Mouse (Mus musculus) heart, embryonic 16.5 days (tissue): Measurements from ENCODE around the gene Nrip1. TPM values are rescaled to one million over a fixed set of nuclear protein-coding genes. Genes with fewer than 3 reads are reported as not detected.

Experiments
- ATAC-seq: fragments of 200-750 bp; cut with Nextera tagmentation; replicated peaks from 2 replicates; pipeline ENCODE4 v1.8.0; 2017; ENCODE audit warnings: moderate number of reproducible peaks; ENCODE audit not compliant: insufficient read depth, low FRiP score; ENCODE audit errors: extremely low read depth
- H3K27ac ChIP-seq: fragments of 300-500 bp; sonication (generic); 2 replicates; pipeline ENCODE4 v1.5.1; 2014; ENCODE audit warnings: mild to moderate bottlenecking, low read length, control low read depth, moderate library complexity
- H3K27me3 ChIP-seq: fragments of 300-500 bp; sonication (generic); 2 replicates; pipeline ENCODE4 v1.6.1; 2014; ENCODE audit warnings: low read length, mixed read lengths; ENCODE audit not compliant: control insufficient read depth, insufficient read depth
- H3K36me3 ChIP-seq: fragments of 300-500 bp; sonication (generic); 2 replicates; pipeline ENCODE4 v1.6.1; 2014; ENCODE audit not compliant: control insufficient read depth, insufficient read depth
- H3K4me1 ChIP-seq: fragments of 300-500 bp; sonication (generic); 2 replicates; pipeline ENCODE4 v1.6.1; 2014; ENCODE audit warnings: low read length, mixed read lengths; ENCODE audit not compliant: control insufficient read depth, insufficient read depth
- H3K4me2 ChIP-seq: fragments of 300-500 bp; sonication (generic); 2 replicates; pipeline ENCODE4 v1.6.1; 2014; ENCODE audit warnings: low read depth, mild to moderate bottlenecking, control low read depth, low read length
- H3K4me3 ChIP-seq: fragments of 300-500 bp; sonication (generic); 2 replicates; pipeline ENCODE4 v1.5.1; 2014; ENCODE audit warnings: mild to moderate bottlenecking, control low read depth, low read length
- H3K9ac ChIP-seq: fragments of 300-500 bp; sonication (generic); 2 replicates; pipeline ENCODE4 v1.6.1; 2014; ENCODE audit warnings: low read length, control low read depth
- H3K9me3 ChIP-seq: fragments of 300-500 bp; sonication (generic); replicated peaks from 2 replicates; pipeline ENCODE4 v1.6.1; 2016; ENCODE audit warnings: low read length; ENCODE audit not compliant: control insufficient read depth
- WGBS: fragments of 180-500 bp; shearing (Covaris S2); extraction: QIAGEN DNeasy Blood & Tissue Kit; methylation state at CpG from one replicate; pipeline ENCODE4 v1.1.7; 2014; 5-methylcytosine and 5-hydroxymethylcytosine counted together
- polyA plus RNA-seq: library from polyadenylated mRNA; unstranded; fragments of >200 nt; fragmentation: Nextera tagmentation; extraction: Ambion mirVana; gene quantifications from 2 replicates; pipeline ENCODE4 v1.2.1, GENCODE M21; 2015

Gene Nrip1
- polyA plus RNA-seq, 1 experiment from 2014 or later, result 23.1 TPM

DNA sequence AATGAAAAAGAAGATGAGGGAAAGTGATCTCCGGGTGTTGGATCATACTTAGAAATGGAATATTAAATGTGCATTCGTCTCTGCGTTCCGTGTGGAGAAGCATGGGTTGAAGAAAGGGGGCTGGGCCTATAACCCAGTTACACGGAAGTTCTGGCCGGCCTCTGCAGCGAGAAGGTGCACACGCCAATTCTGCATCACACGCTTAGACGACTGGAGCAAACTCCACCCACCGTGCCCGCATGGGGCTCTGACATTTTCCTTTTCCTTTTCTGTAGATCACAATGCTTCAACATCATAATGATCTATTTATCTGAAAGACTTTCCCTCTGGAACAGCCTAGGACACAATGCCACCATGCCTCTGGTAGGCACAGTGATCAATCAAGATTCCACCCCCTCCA is 16.5 kb downstream of the Nrip1 start:
- no peak overlapping the region for H3K4me2 ChIP-seq
- 91% methylated on average over 12 of the region's 12 CpGs for WGBS
- H3K36me3 ChIP-seq, result peaks cover under 1% of the 10 kb centered on the region; the same call in 1 of the 2 replicates
- ATAC-seq, result no peak
- H3K9me3 ChIP-seq, result no peaks in the 10 kb centered on the region
- H3K4me1 ChIP-seq, result peaks cover 12% of the 10 kb centered on the region
- H3K27ac ChIP-seq, result no peak overlapping the region
- H3K9ac ChIP-seq, result no peak overlapping the region
- no peaks in the 10 kb centered on the region for H3K27me3 ChIP-seq
- H3K4me3 ChIP-seq, result no peak overlapping the region

DNA sequence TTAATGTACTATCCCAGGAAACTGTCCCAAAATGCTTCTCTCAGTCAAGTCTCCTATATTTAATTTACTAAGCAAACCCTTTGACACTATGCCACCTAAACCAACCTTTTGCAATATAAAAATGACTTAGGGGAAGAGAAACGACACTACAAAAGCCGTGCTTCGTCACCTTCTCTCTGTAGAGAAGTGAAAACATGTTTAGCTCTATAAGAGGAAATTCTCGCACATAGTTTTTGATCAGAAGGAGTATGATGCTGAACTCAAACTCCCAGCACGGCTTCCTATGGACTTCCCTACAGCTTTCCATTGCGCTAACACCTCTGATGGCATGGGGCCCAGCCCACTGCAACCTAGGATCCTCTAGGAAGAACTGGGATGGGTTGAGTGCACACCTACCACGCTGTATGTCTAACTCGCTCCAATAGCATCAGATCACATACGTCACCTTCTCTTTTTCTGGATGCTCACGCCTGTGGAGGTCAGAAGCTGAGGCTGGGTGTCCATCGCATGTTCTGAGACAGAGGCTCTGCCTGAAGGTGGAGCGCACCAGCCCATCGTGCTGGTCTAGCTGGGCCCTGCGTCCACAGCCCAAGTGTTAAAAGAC is 17.6 kb downstream of the Nrip1 start:
- Histone ChIP-seq H3K9ac (no peak overlapping the region), H3K4me1 (peaks cover 12% of the 10 kb centered on the region), H3K9me3 (no peaks in the 10 kb centered on the region), H3K4me3 (no peak overlapping the region), H3K4me2 (no peak overlapping the region), H3K27me3 (no peaks in the 10 kb centered on the region), H3K27ac (no peak overlapping the region), H3K36me3 (peaks cover 6% of the 10 kb centered on the region; the same call in 1 of the 2 replicates)
- no peak for ATAC-seq
- WGBS, result 91% methylated on average over 14 of the region's 14 CpGs

DNA sequence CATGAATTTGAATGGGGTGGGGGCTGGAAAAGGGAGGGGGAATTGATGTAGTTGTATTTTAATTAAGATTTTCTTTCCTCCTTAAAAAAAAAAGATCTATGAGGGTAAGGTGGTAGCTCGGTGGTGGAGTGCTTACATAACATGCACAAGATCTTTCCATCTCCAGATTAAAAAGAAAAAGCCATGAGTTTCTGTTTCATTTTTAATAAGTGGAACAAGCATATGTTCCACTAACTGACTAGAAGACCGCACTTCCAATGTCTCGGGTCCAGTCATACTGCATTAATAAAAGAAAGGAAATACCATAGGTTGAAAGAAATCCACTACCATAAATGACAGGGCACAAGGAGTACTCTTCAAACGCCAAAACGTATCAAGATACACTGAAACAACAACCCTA is 18.4 kb downstream of the Nrip1 start:
- H3K4me1 ChIP-seq, result peaks cover 12% of the 10 kb centered on the region
- H3K36me3 ChIP-seq, result peaks cover 6% of the 10 kb centered on the region; the same call in 1 of the 2 replicates
- WGBS, result 77% methylated on average over 5 of the region's 5 CpGs
- H3K4me3 ChIP-seq, result no peak overlapping the region
- H3K4me2 ChIP-seq, result no peak overlapping the region
- no peak for ATAC-seq
- H3K9ac ChIP-seq, result no peak overlapping the region
- no peaks in the 10 kb centered on the region for H3K9me3 ChIP-seq
- H3K27ac ChIP-seq, result no peak overlapping the region
- H3K27me3 ChIP-seq, result no peaks in the 10 kb centered on the region

DNA sequence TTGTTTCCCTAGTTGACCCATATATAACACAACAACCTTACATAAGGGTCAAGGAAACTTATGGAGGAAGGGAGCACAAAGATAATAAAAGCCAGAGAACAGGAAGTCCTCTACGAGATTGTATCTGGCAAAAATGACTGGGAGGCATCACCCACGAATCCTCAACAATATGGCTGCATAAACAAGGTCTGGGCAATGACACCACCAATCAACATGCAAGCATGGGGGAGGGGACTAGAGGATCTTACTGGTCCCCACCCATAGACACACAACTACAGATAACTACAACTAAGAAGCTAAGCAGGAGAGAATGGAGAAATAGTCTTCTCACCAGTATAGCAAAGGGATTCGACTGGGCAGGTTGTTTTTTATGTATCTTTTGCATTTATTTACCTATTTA is 18.8 kb downstream of the Nrip1 start:
- WGBS, result 53% methylated on average over 3 of the region's 3 CpGs
- H3K27ac ChIP-seq, result no peak overlapping the region
- ATAC-seq, result no peak
- no peaks in the 10 kb centered on the region for H3K9me3 ChIP-seq
- H3K4me2 ChIP-seq, result no peak overlapping the region
- peaks cover 6% of the 10 kb centered on the region; the same call in 1 of the 2 replicates for H3K36me3 ChIP-seq
- peaks cover 12% of the 10 kb centered on the region for H3K4me1 ChIP-seq
- no peak overlapping the region for H3K4me3 ChIP-seq
- no peaks in the 10 kb centered on the region for H3K27me3 ChIP-seq
- H3K9ac ChIP-seq, result no peak overlapping the region

DNA sequence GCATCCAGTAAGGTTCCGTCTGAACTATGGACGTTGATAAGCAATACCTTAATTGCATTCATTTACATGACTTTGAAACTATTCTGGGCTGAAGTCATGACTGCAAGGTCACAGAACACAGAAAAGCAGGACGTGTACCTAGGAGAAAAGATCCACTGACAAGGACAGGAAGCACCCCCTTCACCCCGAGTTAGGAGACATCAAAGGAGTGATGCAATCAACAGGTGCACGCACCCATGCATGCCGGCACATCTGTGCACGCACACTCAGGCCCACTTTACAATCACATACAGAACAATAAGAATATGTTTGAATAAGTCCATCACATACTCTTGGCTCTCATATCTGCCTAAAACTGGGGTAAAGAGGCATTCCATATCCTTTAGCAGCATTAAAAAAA is 19.3 kb downstream of the Nrip1 start:
- Histone ChIP-seq H3K27me3 (no peaks in the 10 kb centered on the region), H3K9me3 (no peaks in the 10 kb centered on the region), H3K9ac (no peak overlapping the region), H3K4me3 (no peak overlapping the region), H3K27ac (no peak overlapping the region), H3K4me1 (peaks cover 12% of the 10 kb centered on the region), H3K36me3 (peaks cover 9% of the 10 kb centered on the region), H3K4me2 (no peak overlapping the region)
- WGBS, result 53% methylated on average over 7 of the region's 7 CpGs
- peak; percentile 52; the same call in 1 of the 2 replicates for ATAC-seq

DNA sequence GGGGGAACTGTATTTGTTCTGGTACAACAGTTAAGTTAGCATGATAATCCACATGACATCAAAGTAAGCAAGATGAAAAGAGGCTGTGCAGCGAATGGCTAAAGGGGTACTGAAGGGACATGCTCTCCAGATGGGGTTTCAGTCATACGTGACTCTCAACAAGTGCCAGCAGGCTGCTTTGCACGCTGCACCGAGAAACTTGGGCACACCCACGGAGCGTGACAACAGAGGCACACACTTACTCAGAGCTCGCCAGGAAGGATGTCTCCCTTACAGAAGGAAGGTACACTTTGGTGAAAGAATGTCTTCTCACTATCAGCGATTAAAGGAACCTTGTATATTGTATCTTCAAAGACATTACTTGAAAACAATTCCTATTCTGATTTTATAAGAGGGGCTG is 22.7 kb downstream of the Nrip1 start:
- Histone ChIP-seq H3K4me1 (peaks cover 12% of the 10 kb centered on the region), H3K4me2 (no peak overlapping the region), H3K36me3 (peaks cover 9% of the 10 kb centered on the region), H3K27me3 (no peaks in the 10 kb centered on the region), H3K4me3 (no peak overlapping the region), H3K9me3 (no peaks in the 10 kb centered on the region), H3K27ac (no peak overlapping the region), H3K9ac (no peak overlapping the region)
- ATAC-seq, result no peak
- 90% methylated on average over 8 of the region's 8 CpGs for WGBS

DNA sequence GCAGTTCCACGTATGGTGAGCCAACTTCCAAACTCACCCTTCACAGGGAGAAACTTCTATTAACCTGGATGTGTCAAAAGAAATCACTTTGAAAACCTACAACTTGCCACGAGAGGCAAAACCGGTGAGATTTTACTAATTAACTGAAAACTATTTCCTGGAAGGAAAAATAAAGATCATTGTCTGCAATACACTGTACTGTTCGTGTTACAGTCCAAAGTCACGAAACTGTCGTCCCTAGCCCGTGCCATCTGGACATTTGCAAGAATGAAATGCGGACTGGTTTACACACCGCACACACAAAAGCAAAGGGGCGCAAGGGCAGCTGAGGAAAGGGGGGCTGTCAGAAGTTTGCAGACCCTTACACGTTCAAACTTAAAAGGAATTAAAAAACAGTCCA is 24.6 kb downstream of the Nrip1 start:
- no peak overlapping the region for H3K4me2 ChIP-seq
- no peaks in the 10 kb centered on the region; the same call in 1 of the 2 replicates for H3K4me1 ChIP-seq
- ATAC-seq, result no peak
- H3K27ac ChIP-seq, result no peak overlapping the region
- H3K27me3 ChIP-seq, result no peaks in the 10 kb centered on the region
- no peak overlapping the region for H3K9ac ChIP-seq
- 88% methylated on average over 11 of the region's 11 CpGs for WGBS
- no peak overlapping the region for H3K4me3 ChIP-seq
- peaks cover 15% of the 10 kb centered on the region for H3K36me3 ChIP-seq
- H3K9me3 ChIP-seq, result peaks cover 4% of the 10 kb centered on the region; the same call in 1 of the 2 replicates

DNA sequence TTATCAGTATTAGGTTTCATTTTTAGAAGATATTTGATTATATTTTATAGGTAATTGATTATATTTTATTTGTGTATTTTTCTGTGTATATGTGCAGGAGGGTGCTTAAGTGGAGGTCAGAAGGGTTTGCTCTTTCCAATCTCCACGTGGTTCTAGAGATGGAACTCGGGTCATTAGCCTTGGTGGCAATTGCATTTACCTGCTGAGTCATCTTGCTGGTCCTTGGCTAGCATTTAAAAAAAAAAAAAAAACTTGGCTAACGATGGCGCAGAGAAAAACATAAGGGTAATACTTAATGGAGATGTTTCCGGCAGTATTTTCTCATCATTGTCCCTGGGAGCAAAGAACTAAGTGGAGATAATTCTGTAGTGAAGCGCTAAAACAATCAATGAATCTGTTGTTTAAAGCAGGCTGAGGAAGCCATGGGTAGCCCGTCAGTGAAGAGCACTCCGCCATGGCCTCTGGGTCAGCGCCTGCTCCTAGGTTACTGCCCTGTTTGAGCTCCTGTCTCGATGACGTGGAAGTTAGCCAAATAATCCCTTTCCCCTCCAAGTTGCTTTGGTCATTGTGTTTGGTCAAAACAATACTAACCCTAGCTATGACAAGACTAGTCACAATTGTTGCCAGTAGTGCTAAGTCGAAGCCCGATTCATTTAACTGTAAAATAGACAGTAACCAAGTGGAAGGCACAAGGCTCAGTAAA is 25.8 kb downstream of the Nrip1 start:
- Histone ChIP-seq H3K4me2 (no peak overlapping the region), H3K4me1 (no peaks in the 10 kb centered on the region), H3K27me3 (no peaks in the 10 kb centered on the region), H3K27ac (no peak overlapping the region), H3K9ac (no peak overlapping the region), H3K9me3 (peaks cover 11% of the 10 kb centered on the region), H3K36me3 (peaks cover 23% of the 10 kb centered on the region), H3K4me3 (no peak overlapping the region)
- WGBS, result 93% methylated on average over 13 of the region's 13 CpGs
- ATAC-seq, result no peak

DNA sequence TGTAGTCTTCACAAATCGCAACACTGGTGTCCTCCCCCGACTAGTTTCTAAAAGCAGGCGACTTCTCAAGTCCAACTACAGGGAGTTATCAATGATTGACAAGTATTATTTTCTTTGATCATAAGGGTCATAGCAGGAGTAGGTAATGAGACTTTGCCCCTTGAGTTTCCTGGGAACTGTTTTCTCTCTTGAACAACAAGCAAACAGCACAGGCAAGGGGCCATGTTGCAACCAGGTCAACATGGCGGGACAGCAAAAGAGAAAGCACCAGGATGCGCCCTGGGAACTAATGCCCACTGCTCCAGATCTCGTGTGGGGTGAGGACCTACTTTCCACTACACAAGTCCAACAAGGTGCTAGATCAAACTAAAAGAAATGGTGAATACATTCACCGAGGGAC is 27.3 kb downstream of the Nrip1 start:
- Histone ChIP-seq H3K4me1 (0 out of 2 replicates have a peak, but pooled peaks cover 5% of the 10 kb centered on the region), H3K4me3 (no peak overlapping the region), H3K9ac (no peak overlapping the region), H3K9me3 (peaks cover 11% of the 10 kb centered on the region), H3K36me3 (peaks cover 19% of the 10 kb centered on the region), H3K27ac (no peak overlapping the region), H3K27me3 (no peaks in the 10 kb centered on the region), H3K4me2 (no peak overlapping the region)
- no peak for ATAC-seq
- 93% methylated on average over 7 of the region's 7 CpGs for WGBS
